Mouse (Mus musculus): Measurements from ENCODE around the gene Tanc1.

The Tanc1 gene

GRCm38 (mm10) chr2:59718601-59719416, 107.0 kb downstream of the Tanc1 start:
- DNase-seq (ENCODE audit: low spot score) = no peak

- no peak for DNase-seq (ENCODE audit: low spot score)
These were observed 108.0 kb downstream of the Tanc1 start for GRCm38 (mm10) chr2:59719831-59720230.

- no peak for DNase-seq (ENCODE audit: low spot score)
These were observed 109.3 kb downstream of the Tanc1 start for GRCm38 (mm10) chr2:59721119-59721518.

DNA sequence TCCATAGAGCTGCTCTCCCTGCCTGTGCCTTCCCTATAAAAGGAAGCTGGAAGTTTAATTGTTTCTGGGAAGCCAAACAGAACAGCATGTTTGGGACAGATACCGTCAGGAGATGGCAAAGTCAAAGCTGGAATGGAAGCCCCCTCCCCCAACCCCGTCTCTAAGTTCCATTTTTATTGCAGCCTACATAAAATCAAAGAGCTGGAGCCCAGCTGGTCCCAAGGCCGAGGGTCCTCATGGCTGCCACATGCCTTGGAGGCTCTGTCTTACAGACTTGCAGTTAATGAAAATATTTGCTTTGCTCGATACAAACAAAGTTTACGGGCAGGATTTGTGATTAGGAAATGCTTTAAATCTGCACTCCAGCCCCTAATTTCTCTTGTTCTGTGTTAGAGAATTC, 109.9 kb downstream of the Tanc1 start:
- DNase-seq (ENCODE audit: low spot score) = no peak

DNA sequence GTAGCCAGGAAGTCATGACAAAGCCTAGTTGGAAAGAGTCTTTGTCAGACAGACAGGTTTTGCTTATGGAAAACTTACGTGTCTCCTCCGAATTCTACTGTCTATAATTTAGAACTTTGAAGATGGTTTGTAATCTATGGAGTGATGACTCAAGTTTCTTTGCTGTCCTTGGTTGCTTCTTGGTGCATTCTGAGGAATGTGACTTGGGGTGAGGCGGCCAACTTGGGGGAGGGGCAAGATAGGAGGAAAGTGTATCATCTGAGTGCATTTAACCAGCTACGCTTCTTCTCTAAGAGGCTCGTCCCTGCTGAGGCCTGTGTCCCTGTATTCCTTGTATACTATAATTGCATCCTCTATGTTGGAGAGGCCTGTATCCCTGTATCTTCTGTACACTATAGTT, 111.5 kb downstream of the Tanc1 start:
- no peak for DNase-seq (ENCODE audit: low spot score)

- no peak for DNase-seq (ENCODE audit: low spot score)
These were observed 113.8 kb downstream of the Tanc1 start for GRCm38 (mm10) chr2:59725518-59726185.

- no peak for DNase-seq (ENCODE audit: low spot score)
These were observed 120.0 kb downstream of the Tanc1 start for GRCm38 (mm10) chr2:59731831-59732230.

DNA sequence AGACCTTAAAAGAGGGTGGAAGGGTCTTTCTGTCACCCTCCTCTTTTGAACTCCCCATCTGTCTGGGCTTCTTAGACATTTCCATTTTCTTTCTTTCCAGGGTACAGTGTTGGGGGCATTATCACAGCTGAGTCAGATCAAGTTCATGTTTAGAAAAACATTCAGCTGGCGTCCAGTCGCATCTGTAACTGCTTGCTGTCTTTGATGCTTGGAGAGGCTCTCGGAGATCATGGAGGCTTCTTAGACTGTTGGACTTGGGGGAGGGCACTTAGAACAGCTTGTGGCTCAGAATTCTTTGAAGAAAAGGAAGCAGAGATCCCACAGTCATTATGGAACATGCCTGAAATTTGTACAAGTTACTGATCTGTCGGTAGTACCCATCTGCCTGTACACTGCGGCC, 121.6 kb downstream of the Tanc1 start:
- DNase-seq (ENCODE audit: low spot score) = no peak

DNA sequence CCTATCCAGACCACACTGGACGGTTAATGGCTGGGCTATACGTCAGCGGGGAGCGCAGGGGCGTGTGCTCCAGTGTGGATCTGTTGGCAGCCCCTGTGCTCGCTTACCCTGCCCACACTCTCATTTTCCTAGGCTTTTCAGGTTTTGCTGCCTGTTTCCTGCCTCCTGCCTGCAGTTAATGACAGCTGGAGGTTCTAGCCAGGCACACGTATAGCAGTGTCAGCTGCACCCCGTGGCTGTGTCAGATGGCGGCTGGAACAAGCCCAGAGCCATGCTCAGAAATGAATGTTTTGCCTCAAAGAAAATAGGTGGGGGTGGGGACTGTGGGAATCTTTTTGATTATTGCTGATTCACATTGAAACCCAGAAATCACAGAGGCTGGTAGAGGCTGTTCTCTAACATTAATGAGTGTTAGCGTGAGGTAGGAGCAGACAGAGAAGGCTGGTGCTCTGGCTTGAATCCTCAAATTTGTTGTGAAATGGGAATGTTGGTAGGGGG, 124.6 kb downstream of the Tanc1 start:
- peak; percentile 55 for DNase-seq (ENCODE audit: low spot score)

DNA sequence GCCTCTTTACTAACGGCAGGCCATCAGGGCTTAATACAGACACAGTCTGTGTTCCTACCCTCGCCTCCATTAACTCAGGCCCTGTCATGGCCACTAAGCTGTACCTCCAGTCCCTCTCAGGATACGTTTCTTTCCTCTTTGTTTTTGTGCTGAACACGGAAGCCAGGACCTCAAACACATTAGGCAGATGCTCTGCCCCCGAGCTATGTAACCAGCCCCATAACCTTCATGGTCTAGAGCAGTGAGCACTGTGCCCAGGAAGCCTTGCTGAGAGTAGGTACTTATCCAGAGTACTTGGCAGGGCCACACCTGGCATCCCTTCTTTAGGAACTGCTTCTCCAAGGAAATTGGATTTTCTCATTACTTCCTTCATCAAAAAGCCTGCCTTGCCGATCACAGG, 125.5 kb downstream of the Tanc1 start:
- no peak for DNase-seq (ENCODE audit: low spot score)

DNA sequence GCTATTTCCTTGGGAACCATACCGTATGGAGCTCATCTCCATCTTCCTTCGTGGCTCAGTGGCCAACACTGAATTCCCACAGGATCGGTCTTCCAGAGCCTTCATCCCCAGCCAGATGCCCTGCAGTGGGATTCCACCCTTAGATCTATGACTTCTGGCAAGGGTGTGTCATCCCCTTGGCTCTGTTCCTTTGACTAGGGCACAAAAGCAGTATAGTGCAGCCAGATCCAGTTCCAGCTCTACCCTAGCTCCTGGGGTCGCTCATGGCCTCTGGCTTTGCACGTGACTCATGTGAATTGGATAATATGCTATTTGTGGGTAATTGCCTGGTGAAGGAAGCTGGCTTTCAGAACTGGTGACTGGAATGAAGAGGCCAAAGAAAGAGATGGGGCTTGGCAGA, 126.5 kb downstream of the Tanc1 start:
- no peak for DNase-seq (ENCODE audit: low spot score)

DNA sequence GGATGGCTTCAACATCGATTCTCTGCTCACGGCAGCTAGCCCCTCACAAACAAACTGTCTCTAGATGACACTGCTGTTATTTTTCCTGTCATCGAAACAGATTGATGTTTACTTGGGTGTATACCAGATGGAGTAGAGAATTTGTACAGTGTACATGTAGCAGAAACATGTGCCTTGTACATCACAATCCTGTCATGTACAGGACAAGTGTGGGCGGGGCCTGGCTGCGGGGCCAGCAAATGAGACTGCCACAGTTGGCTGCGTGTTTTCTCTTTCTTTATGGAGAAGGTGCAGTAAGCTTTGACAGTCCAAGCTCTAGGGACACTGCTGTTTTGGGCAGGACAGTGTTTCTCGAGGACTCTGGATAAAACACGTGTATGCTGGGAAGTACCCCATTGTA, 127.2 kb downstream of the Tanc1 start:
- DNase-seq (ENCODE audit: low spot score) = no peak

- no peak for DNase-seq (ENCODE audit: low spot score)
These were observed 130.8 kb downstream of the Tanc1 start for GRCm38 (mm10) chr2:59742500-59743116.

- DNase-seq (ENCODE audit: low spot score) = peak; percentile 67
These were observed 133.6 kb downstream of the Tanc1 start for GRCm38 (mm10) chr2:59745428-59745827.

DNA sequence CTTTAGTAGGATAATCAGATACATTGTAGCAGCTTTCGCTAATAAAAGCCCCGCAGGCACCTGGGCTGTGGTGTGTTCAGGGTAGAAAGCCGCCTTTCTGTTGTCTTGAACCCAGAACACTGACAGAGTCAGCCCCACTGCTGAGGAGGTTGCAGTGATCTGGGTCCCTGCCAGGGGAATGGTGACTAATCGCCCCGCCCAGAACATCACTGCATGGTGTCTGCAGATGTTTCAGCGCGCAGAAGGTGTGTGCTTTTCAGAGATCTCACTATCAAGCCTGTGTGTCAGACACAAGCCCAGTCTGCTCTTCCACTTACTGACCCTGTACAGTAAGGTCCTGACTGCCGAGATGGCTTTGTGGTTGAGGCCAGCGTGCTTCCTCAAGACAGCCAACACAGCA, 134.2 kb downstream of the Tanc1 start:
- DNase-seq (ENCODE audit: low spot score) = no peak

GRCm38 (mm10) chr2:59747757-59748156, 135.9 kb downstream of the Tanc1 start:
- DNase-seq (ENCODE audit: low spot score) = no peak

DNA sequence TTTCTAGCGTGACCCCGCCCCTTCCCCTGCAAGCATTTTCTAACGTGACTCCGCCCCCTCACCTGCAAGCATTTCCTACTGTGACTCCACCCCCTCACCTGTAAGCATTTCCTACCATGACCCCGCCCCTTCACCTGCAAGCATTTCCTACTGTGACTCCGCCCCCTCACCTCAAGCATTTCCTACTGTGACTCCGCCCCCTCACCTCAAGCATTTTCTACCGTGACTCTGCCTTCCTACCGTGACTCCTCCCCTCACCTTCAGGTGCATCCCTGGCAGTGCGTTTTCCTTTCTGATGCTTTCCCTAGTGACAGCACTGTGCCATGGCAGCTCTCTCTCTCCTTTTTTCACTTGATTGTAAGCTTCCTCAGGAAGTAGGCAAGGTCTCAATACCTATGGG, 137.5 kb downstream of the Tanc1 start:
- no peak for DNase-seq (ENCODE audit: low spot score)

GRCm38 (mm10) chr2:59751172-59751571, 139.3 kb downstream of the Tanc1 start:
- no peak for DNase-seq (ENCODE audit: low spot score)

GRCm38 (mm10) chr2:59752148-59752547, 140.3 kb downstream of the Tanc1 start:
- no peak for DNase-seq (ENCODE audit: low spot score)

DNA sequence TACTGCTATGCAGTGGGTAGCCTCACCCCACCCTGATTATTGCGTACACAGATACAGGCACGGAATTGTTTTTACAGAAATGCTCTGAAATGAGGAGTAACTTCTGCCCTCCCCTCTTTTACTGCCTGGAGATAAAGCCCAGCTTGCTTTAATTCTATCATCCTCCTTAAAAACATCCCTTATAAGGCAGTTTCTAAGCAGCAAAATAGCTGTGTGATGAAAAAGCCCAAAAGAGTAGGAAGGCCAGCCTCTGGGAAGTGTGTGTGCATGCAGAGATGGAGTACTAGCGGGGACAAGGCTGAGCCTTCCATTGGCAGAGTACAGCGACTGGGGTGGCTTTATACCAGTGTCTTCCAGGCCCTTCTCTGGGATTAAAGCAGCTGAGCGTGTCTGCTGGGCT, 140.9 kb downstream of the Tanc1 start:
- DNase-seq (ENCODE audit: low spot score) = no peak

DNA sequence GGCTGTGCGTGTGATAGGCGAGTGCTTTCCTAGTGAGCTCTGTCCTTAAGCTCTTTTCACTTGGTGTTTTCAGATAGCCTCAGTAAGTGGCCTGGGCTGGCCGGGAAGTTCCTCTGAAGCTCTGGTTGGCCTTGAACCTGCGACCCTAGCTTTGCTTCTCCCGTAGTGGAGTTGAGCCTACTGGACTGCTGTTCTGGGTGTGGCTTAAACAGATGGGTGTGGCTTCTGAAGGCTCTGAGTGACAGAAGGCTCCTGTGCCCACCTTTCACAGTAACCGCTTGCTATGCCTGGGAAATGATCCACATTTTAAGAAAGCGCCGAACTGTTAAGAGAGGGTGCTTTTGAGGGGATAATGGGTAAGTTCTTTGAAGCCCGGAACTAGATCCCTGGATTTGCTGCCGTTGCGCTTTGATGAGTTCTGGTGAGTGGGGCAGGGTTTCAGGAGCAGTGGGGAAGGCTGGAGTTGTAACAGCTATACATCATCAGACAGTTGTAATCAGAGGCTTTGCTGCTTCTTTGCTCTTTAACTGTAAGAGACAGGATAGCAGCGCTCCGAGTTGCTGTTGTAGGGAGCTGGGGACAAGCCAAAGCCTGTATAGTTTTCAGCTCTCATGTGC, 144.4 kb downstream of the Tanc1 start:
- DNase-seq (ENCODE audit: low spot score) = no peak

DNA sequence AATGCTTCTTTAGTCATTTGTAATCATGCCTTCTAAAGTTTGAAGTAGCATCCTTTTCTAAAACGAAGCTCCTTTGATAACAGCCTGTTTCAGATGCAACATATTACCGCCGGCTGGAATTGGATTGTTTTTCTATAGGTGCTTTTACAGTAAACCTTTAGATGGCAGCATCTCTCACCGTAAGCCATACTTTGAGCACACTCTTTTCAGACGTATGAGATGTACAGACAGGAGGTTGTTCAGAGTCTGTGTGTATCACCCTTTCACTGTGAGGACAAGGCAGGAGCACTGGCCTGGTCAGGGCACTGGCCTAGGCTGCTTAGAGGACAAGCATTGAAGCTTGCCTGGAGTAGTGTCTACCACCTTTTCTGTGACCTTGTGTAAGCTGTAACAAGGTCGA, 145.2 kb downstream of the Tanc1 start:
- no peak for DNase-seq (ENCODE audit: low spot score)
